In genomic region chr5:24723527-24724269, GRCm38 (mm10) we compare ENCODE assay signal across 15 mouse cellular contexts. TPM values are rescaled to one million over a fixed set of nuclear protein-coding genes. Genes with fewer than 3 reads are reported as not detected.
DNase-seq lines count a peak whose midpoint lies in the region; ATAC-seq and TF ChIP-seq lines count a peak whose summit lies in the region.
"Had no signal": no experiment of that assay in that cellular context is flagged by ENCODE, and none has a peak within 500 bp of the region (broad histone marks: within the 10 kb centered on the region; RNA-seq: fewer than 3 reads in every experiment).

No protein-coding gene starts in this region.

- no peaks in the 10 kb centered on the region for H3K27me3 ChIP-seq in intestine, embryonic 15.5 days (replicated peaks)
- H3K27me3 ChIP-seq in intestine, postnatal 0 days (replicated peaks; ENCODE audit: control insufficient read depth, insufficient read depth, low read length) = no peaks in the 10 kb centered on the region
- H3K27me3 ChIP-seq in lung, postnatal 0 days (replicated peaks; ENCODE audit: insufficient read depth, low read length) = no peaks in the 10 kb centered on the region
- no peaks in the 10 kb centered on the region for H3K27me3 ChIP-seq in stomach, embryonic 16.5 days (ENCODE audit: control insufficient read depth, insufficient read depth, low read length)

- 78% methylated on average over 11 of the region's 11 CpGs for WGBS in intestine, embryonic 15.5 days
- WGBS in intestine, postnatal 0 days = 74% methylated on average over 11 of the region's 11 CpGs
- WGBS in lung, postnatal 0 days = 56% methylated on average over 11 of the region's 11 CpGs
- WGBS in stomach, embryonic 16.5 days = 63% methylated on average over 11 of the region's 11 CpGs

- TF ChIP-seq EP300 in lung, postnatal 0 days (IDR thresholded peaks at IDR 0.05) = 0 out of 2 replicates have a peak, but pooled peaks have one; percentile 51

- no peak for TF ChIP-seq CTCF in gastrocnemius, adult 2 months (IDR thresholded peaks at IDR 0.05)
- no peak for TF ChIP-seq CTCF in intestine, postnatal 0 days (IDR thresholded peaks at IDR 0.05; ENCODE audit: low read depth)
- TF ChIP-seq CTCF in lung, postnatal 0 days (IDR thresholded peaks at IDR 0.05) = no peak

- no peak overlapping the region for H3K4me3 ChIP-seq in gastrocnemius, adult 2 months
- no peak overlapping the region for H3K4me3 ChIP-seq in intestine, embryonic 15.5 days (replicated peaks)
- no peak overlapping the region for H3K4me3 ChIP-seq in intestine, postnatal 0 days (ENCODE audit: low read depth, low read length)
- no peak overlapping the region for H3K4me3 ChIP-seq in lung, postnatal 0 days (ENCODE audit: low read depth, low read length)
- no peak overlapping the region for H3K4me3 ChIP-seq in stomach, embryonic 16.5 days (replicated peaks; ENCODE audit: low read length)
- H3K4me3 ChIP-seq: neural tube, embryonic 15.5 days had no signal

- no peaks in the 10 kb centered on the region for H3K9me3 ChIP-seq in intestine, embryonic 15.5 days
- H3K9me3 ChIP-seq in intestine, postnatal 0 days (ENCODE audit: control insufficient read depth) = no peaks in the 10 kb centered on the region
- H3K9me3 ChIP-seq in lung, postnatal 0 days (ENCODE audit: low read length) = no peaks in the 10 kb centered on the region
- no peaks in the 10 kb centered on the region for H3K9me3 ChIP-seq in stomach, embryonic 16.5 days (replicated peaks; ENCODE audit: control insufficient read depth, low read length)
- H3K9me3 ChIP-seq: neural tube, embryonic 15.5 days had no signal

- H3K4me1 ChIP-seq in intestine, embryonic 15.5 days (replicated peaks) = peaks cover 14% of the 10 kb centered on the region; the same call in 1 of the 2 replicates
- no peaks in the 10 kb centered on the region for H3K4me1 ChIP-seq in intestine, postnatal 0 days (replicated peaks; ENCODE audit: control insufficient read depth, insufficient read depth, low read length)
- H3K4me1 ChIP-seq in lung, postnatal 0 days (ENCODE audit: insufficient read depth, low read depth, low read length) = peaks cover 14% of the 10 kb centered on the region
- peaks cover 21% of the 10 kb centered on the region for H3K4me1 ChIP-seq in stomach, embryonic 16.5 days (ENCODE audit: control insufficient read depth, insufficient read depth, low read length)

- intact Hi-C loops in gastrocnemius, adult 2 months (cut with DNase I) = no loop called here

- ATAC-seq in intestine, embryonic 15.5 days = no peak
- ATAC-seq in intestine, postnatal 0 days = no peak
- peak; percentile 13 for ATAC-seq in lung, postnatal 0 days
- no peak for ATAC-seq in stomach, embryonic 16.5 days (ENCODE audit: insufficient read depth, low FRiP score)

- H3K9ac ChIP-seq in intestine, embryonic 15.5 days = no peak overlapping the region
- H3K9ac ChIP-seq in intestine, postnatal 0 days (ENCODE audit: low read depth, low read length) = no peak overlapping the region
- H3K9ac ChIP-seq in lung, postnatal 0 days (replicated peaks; ENCODE audit: low read depth) = no peak overlapping the region
- H3K9ac ChIP-seq in stomach, embryonic 16.5 days (ENCODE audit: low read length) = no peak overlapping the region
- H3K9ac ChIP-seq: neural tube, embryonic 15.5 days had no signal

- peak overlapping the region; percentile 32; the same call in 1 of the 2 replicates for H3K27ac ChIP-seq in gastrocnemius, adult 2 months
- H3K27ac ChIP-seq in intestine, embryonic 15.5 days = 0 out of 2 replicates have a peak overlapping the region, but pooled peaks have one; percentile 58
- H3K27ac ChIP-seq in intestine, postnatal 0 days (ENCODE audit: low read depth, low read length) = no peak overlapping the region
- H3K27ac ChIP-seq in lung, postnatal 0 days (ENCODE audit: low read length) = peak overlapping the region; percentile 79
- H3K27ac ChIP-seq in stomach, embryonic 16.5 days (ENCODE audit: low read length) = peak overlapping the region; percentile 78

- no peaks in the 10 kb centered on the region for H3K36me3 ChIP-seq in intestine, embryonic 15.5 days
- H3K36me3 ChIP-seq in intestine, postnatal 0 days (ENCODE audit: control insufficient read depth, insufficient read depth) = no peaks in the 10 kb centered on the region
- no peaks in the 10 kb centered on the region for H3K36me3 ChIP-seq in lung, postnatal 0 days (ENCODE audit: insufficient read depth, low read length)
- no peaks in the 10 kb centered on the region for H3K36me3 ChIP-seq in stomach, embryonic 16.5 days (ENCODE audit: control insufficient read depth, insufficient read depth, low read length)
- H3K36me3 ChIP-seq: neural tube, embryonic 15.5 days had no signal

- H3K4me2 ChIP-seq in intestine, embryonic 15.5 days (replicated peaks) = no peak overlapping the region
- H3K4me2 ChIP-seq in intestine, postnatal 0 days (replicated peaks; ENCODE audit: low read depth) = no peak overlapping the region
- no peak overlapping the region for H3K4me2 ChIP-seq in lung, postnatal 0 days (replicated peaks; ENCODE audit: low read depth, low read length)
- no peak overlapping the region for H3K4me2 ChIP-seq in stomach, embryonic 16.5 days (ENCODE audit: low read depth, low read length)
- H3K4me2 ChIP-seq: neural tube, embryonic 15.5 days had no signal

- no peak for DNase-seq in gastrocnemius, adult 2 months
- no peak for DNase-seq in gastrocnemius, adult 8-10 months (ENCODE audit: low spot score in 2 of 2)
- DNase-seq in lung, postnatal 0 days (ENCODE audit: low spot score) = peak; percentile 62
- DNase-seq in lung, postnatal 14 days = no peak
- DNase-seq in right cerebral cortex, postnatal 25 days = no peak
- DNase-seq: adrenal gland, adult 8-10 months; cerebellum, postnatal 14 days; thymus, postnatal 25 days had no signal

RNA-seq across cellular contexts. Expression of gene Wdr86, which starts 6.8 kb away (rescaled TPM):
- total RNA-seq in gastrocnemius, adult 2 months (2021) = not detected
- under 1 TPM in 1 of 4 experiments, not detected in 3; 0.18 TPM for total RNA-seq in gastrocnemius, adult 8-10 months (2022)
- 10.6 and 11.6 TPM in 2 replicates for polyA plus RNA-seq in intestine, embryonic 15.5 days (2015; fragmentation: Nextera tagmentation; extraction: Ambion mirVana)
- 2.7 and 2.9 TPM in 2 replicates for polyA plus RNA-seq in intestine, postnatal 0 days (2015; fragmentation: Nextera tagmentation; extraction: Ambion mirVana)
- polyA plus RNA-seq in lung, postnatal 0 days (2015; fragmentation: Nextera tagmentation; extraction: Ambion mirVana) = 11.0 and 12.5 TPM in 2 replicates
- polyA plus RNA-seq in stomach, embryonic 16.5 days (2015; fragmentation: Nextera tagmentation; extraction: Ambion mirVana) = 8.1 TPM in 2 replicates
- total RNA-seq: monocyte, adult 5-6 weeks had no signal

RNA-seq across cellular contexts. Expression of gene Crygn, which starts 34.1 kb away (rescaled TPM):
- not detected for total RNA-seq in gastrocnemius, adult 2 months (2021)
- total RNA-seq in gastrocnemius, adult 8-10 months (2022) = not detected
- 1.3 and 1.8 TPM in 2 replicates for polyA plus RNA-seq in intestine, embryonic 15.5 days (2015; fragmentation: Nextera tagmentation; extraction: Ambion mirVana)
- 7.3 and 8.1 TPM in 2 replicates for polyA plus RNA-seq in intestine, postnatal 0 days (2015; fragmentation: Nextera tagmentation; extraction: Ambion mirVana)
- 5.8 TPM in 2 replicates for polyA plus RNA-seq in lung, postnatal 0 days (2015; fragmentation: Nextera tagmentation; extraction: Ambion mirVana)
- polyA plus RNA-seq in stomach, embryonic 16.5 days (2015; fragmentation: Nextera tagmentation; extraction: Ambion mirVana) = 2.7 and 2.9 TPM in 2 replicates
- total RNA-seq: granulocyte monocyte progenitor cell, adult 5-6 weeks; left cerebral cortex, postnatal 25 days; monocyte, adult 5-6 weeks had no signal

RNA-seq across cellular contexts. Expression of gene Nub1, which starts 38.4 kb away (rescaled TPM):
- total RNA-seq in gastrocnemius, adult 2 months (2021) = 10 to 100 TPM; 28.3 to 34.3 TPM
- 10 to 100 TPM; 30.6 to 36.8 (median 34.1) TPM for total RNA-seq in gastrocnemius, adult 8-10 months (2022)
- 26.8 and 29.0 TPM in 2 replicates for polyA plus RNA-seq in intestine, embryonic 15.5 days (2015; fragmentation: Nextera tagmentation; extraction: Ambion mirVana)
- 18.0 and 19.4 TPM in 2 replicates for polyA plus RNA-seq in intestine, postnatal 0 days (2015; fragmentation: Nextera tagmentation; extraction: Ambion mirVana)
- 33.0 and 34.5 TPM in 2 replicates for polyA plus RNA-seq in lung, postnatal 0 days (2015; fragmentation: Nextera tagmentation; extraction: Ambion mirVana)
- 31.9 and 32.0 TPM in 2 replicates for polyA plus RNA-seq in stomach, embryonic 16.5 days (2015; fragmentation: Nextera tagmentation; extraction: Ambion mirVana)
